Mouse (Mus musculus) c-Kit-positive CD71-positive TER-119-negative erythroid progenitor cells, embryonic 14.5 days (primary cell): ENCODE measurements at regions not wholly inside any gene's neighbourhood (a gene's known extent, or its start where the extent isn't known, plus 50 kb on each side); places are given as distances from the start of the nearest gene placed in this dataset.

Experiments used
- DNase-seq: peaks from one replicate; pipeline ENCODE4 v3.0.0-alpha.2; 2013; ENCODE audit warnings: low read depth

DNA sequence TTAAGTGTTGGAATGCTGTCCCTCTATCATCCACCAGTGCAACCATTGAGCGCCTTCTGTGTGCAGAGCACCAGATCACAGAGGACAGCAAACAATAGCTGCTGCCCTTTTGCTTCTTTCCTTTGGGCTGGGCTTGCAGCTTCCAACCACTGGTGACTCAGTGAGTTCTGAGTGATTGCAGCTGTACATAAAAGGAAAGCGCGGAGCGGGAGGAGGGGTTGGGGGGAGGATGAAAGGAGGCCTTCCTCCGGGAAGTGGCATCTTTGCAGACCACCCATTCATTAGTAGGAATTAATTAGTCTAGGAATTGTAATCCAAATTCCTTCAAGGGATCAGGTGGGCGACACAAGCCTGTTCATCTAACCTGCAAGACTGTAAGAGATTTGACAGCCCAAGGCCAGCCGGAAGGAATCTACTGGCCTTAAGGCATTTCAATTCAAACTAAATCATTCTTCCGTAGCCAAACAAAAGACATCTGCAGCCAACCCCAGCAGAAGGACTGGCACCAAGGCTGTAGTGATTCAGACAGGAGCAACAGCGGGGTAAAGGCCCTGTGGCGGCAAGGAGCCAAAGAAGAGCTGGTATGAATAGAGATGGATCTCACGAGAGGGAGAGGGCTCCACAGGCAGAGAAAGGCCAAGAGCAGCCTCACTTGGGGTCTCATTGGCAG, 52.8 kb upstream of the Sgk1 start:
- no peak for DNase-seq

DNA sequence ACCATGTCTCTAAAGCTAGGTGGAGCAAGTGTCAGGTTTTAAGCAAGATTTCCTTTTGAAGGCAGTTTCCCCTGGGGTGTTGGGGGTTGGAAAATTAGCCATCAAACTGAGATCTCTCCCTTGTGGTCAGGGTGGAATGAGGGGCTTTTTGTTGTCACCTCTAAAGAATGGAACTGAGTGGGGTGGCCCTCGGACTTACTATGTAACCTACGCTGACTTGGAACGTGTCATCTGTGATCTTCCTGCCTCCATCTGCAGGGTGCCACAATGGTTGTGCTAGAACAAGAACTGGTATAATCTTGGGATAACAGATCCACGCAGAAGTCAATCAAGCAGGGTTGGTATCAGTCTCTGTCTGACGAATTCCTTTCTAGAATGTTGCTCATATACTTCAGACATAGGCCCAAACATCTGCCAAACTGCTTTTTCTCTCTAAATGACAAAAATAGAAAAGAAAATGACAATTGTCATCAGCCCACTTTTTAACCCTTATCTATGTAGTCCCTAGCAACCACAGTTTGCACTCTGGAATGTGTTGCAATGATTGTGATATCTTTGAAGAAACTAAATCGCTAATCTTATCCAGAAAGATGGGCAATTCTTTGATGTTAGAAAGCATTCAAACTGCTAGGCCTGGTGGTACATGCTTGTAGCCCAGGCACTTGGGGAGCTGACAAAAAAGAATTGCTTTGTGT, 50.8 kb upstream of the Sgk1 start:
- no peak for DNase-seq
